Mouse (Mus musculus) embryo, embryonic 9.5 days (tissue): ENCODE measurements around the gene Olfr70.

Experiments
- DNase-seq: peaks from one replicate; pipeline ENCODE4 v3.0.0-alpha.2; 2017; ENCODE audit errors: extremely low spot score

Gene Olfr70

DNA sequence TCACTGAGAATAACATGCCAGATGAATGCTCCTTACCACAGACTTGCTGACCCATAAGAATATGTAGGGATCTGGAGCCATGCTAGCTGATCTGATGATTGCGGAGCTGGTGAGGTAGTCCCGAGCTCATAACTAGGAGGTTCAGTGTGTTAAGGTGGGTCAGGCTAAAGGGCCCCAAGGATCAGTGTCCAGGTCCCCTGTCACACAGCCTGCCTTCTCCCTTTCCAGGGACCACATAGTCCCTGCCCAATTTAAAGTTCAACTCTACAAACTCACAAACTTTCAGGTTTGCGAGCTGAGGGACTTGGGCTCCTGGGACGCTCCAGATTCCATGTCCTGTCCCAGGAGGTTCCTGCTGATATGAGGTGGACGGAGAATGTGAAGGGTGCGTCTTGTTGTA is at the start of gene Olfr70:
Olfr70 (minus strand) TSS at position 101 of the 400 bp plus-strand sequence.
- no peak for DNase-seq

DNA sequence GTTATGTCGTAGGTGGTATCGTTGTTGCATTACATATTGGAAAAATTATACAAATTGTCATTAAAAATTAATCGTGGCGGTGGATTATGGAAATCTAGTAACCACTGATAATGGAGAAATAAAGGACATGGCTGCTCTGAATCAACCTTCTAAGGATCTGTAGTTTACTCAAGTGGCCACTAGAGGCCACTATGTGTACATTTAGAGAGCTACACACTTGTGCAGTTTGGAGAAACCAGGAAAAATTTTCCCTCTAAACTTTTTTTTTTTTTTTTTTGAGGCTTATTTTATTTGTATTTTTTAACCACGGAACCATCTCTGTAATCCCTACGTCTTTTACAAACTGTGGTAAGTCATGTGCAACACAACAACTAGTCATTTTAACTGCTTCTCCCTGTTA is 44.6 kb upstream of the Olfr70 start:
- DNase-seq: no peak

DNA sequence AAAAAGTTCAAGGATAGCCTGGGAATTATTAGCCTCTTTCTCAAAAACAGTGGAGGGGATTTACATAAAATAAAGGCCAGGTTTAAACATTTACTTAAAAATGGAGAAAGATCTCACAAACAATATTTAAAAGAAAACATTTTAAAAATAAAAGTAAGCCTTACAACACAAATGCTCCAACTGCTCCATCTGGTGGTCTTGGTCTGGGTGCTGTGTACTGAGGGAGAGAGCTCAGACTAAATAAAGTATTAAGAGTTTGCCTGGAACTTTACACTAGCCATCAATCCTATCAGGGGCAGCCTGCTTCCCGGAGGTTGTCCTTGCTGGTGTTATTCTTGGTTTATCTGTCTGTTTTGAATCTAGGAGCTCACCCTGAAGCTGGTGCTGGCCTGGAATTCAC is 42.5 kb upstream of the Olfr70 start:
- DNase-seq: no peak

DNA sequence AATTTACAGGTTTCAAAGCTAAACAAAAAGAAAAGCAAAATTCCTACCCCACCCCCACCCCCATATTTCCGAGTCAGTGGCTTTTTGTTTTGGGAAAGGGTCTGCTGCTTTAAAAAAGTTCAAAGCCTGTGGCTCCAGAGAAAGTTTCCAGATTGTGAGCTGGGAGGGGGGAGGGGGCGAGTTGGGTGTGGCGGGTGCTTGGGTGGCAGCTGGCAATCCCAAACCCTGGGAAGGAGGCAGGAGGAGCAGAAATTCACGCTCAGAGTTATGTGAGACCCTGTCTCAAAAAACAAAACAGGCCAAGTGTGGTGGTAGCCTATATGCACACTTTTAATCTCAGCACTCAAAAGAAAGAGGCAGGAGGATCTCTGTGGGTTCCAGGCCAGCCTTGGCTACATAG is 42.0 kb upstream of the Olfr70 start:
- DNase-seq: no peak

DNA sequence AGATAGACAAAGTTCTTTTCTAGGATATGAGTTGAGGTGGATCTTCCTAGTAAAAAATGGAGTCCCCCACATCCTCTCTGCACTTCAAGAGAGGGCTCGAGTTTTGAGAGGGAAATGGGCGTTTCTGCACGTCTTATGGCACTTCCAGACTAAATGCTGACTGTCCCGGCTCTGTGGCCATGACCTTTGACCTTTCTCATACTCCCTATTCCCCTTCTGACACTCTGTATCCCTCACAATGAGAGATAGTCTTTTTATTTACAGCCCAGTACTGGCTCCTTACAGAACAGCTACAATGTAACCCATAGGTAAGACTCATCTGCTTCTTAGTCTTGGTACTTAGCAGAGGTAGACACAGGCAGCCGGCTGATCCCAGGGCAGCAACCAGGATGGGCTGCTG is 40.9 kb upstream of the Olfr70 start:
- no peak for DNase-seq

DNA sequence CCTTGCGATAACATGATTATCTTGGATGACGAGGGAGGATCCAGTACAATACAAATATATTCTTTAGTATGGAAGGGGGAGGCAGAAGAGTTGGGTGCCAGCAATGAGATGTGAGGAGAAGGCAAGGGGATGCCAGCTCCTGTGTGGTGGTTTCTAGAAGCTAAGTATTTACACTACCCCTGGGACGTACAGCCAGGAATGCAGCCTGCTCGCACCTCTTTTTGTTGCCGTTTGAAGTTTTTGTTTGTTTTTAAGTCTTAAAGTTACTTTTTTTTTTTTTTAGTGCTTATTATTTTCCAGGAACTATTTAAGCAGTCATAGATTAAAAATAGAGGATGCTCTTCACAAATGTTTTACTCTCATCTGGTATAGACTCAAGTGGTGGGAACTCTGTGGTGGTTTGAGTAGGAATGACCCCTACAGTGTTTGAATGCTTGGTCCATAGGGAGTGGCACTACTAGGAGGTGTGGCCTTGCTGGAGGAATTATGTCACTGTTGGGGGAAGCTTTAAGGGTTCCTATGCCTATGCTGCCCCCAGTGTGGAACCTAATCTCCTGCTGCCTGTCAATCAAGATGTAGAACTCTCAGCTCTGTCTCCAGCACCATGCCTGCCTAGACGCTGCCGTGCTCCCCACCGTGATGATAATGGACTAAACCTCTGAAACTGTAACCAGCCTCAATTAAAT is 38.5 kb upstream of the Olfr70 start:
- DNase-seq: no peak

DNA sequence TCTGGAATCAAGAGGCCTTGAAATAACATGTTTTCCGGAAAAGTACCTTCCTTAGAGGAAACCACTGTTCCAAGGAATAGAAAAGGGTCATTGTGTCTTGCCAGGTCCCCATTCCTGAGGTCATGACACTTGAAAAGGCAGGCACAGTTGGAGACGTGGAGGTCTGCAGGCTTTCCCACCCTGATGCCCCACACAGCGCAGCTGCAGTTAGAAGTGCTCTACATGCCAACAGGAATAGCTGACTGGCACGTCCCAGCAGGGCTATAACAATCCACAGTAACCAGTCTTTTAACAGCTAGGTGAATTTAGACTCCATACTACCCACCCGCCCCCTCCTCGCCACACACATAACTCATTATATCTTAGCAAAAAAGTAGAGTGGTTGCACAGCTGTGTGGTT is 36.5 kb upstream of the Olfr70 start:
- DNase-seq: no peak

DNA sequence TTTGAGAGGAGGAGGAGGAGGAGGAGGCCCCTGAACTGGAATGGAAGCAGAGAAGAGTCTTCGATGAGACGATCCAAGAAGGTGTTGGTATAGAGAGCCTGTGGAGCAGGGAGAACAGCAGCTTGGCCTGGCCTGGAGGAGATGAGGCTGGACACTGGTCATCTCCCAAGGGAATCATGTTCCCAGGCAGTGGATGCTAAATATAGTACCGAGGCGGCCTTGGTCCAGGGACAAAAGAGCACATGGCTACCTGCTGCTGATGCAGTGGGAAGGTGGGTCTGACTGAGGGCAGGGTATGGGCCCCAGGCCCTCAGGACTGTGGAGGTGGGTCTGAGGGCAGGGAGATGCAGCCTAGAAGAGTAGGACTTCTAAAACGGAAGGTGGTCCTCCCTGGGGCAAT is 32.6 kb upstream of the Olfr70 start:
- DNase-seq: no peak

DNA sequence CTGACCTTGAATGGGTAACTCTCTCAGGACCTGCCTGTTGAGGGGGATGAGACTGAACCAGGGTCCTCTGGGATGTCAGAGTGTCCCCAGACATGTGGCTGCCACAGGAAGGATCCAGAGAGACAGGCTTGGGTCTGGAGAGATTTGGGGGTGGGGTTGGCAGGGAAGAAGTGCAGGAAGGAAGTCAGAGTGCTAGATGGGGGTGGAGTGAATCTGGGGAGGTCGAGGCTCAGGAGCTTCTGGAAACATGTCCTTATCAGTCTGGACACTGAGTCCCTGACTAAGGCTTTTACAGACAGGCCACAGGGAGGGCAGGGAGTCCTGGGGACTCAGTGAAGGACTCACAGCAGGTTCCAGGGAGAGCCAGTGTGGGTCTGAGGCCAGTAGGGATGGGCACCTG is 31.6 kb upstream of the Olfr70 start:
- no peak for DNase-seq

DNA sequence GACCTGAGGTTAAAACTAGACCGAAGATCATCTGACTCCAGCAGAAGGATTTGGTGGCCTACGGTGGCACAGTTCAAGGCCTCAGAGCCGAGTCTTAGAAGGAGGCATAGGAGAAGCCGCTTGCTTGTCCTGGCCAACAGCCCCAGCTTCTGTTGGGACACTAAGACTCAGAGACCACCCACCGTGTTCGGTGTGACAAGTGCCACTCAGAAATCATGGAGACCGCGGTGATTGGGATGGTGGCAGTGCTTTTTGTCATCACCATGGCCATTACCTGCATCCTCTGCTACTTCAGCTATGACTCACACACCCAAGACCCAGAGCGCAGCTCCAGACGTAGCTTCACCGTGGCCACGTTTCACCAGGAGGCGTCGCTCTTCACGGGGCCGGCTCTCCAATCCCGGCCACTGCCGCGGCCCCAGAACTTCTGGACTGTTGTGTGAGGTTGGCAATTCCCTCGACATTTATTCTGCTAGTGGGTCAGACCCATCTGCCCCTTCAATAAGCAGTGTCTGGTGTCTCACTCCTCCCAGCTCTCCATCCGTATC is 30.2 kb upstream of the Olfr70 start:
- no peak for DNase-seq

DNA sequence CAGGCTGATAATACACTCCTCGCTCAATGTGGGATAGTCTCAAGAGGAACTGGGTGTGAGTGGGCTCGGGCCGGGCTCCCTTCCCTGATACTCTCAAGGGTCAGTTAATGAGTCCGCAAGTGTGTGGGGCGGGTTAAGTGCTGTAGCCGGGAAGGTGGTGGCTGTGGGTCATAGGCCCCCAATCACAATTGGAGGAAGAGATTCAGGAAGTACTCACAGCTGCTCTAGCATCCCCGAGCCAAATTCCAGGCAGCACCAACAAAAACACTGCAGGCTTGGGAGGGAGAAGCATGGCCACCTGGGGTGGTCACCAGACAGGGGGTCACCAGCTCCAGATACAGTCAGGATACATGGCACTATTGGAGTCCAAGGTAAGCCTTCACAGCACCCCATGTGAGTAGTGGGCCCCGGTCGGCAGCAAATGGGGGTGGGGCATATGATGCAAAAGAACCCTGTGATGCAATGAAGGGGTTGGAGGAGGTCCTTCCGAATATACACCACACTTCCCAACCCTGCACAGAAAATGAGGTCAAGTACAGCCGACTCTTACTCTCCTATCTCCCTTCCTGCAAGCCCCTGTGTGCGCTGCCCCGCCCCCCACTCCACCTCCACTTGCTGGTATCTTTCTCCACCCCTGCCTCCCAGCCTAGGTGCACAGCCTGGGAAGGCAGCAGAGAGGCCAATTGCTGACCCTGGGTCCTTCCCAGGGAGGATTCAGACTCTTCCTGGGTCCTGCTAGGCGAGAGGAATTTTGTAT is 29.4 kb upstream of the Olfr70 start, which contains the start of gene Spaar:
Spaar (plus strand) TSS at position 241 of the 757 bp plus-strand sequence.
- DNase-seq: no peak

DNA sequence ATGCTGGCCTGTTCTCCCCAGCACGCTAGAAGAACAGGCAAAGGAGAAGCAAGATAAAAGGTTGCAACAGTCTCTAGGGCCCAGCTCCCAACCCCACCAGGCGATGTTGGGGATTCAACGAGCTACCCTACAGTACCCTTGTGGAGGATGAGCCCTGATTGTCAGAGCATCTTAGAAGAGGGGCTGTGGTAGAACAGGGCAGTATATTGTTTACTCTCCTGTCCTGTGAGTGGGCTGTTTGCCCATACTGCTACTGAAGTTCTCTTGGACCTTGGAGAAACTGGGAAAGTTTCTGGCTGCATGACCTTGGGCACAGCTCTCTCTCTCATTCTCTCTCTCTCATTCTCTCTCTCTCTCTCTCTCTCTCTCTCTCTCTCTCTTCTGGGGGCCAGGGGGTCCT is 28.5 kb upstream of the Olfr70 start:
- no peak for DNase-seq

DNA sequence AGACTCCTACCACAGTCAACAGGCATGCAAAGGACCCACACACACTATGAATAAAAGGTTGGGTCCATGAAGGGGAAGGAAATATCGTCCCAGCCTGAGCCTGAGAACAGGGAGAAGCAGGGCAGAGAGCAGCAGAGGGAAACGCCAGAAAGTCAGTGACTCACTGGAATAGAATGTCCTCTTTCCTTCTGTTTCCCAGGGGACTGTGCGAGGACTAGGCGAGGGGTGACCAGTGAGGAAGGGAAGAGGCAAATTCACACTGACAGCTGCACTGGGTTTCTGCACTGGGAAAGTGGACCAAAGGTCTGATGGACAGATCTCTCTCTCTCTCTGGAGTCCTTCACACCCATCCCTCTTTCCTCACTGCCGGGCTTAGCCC is 28.0 kb upstream of the Olfr70 start:
- DNase-seq: no peak

DNA sequence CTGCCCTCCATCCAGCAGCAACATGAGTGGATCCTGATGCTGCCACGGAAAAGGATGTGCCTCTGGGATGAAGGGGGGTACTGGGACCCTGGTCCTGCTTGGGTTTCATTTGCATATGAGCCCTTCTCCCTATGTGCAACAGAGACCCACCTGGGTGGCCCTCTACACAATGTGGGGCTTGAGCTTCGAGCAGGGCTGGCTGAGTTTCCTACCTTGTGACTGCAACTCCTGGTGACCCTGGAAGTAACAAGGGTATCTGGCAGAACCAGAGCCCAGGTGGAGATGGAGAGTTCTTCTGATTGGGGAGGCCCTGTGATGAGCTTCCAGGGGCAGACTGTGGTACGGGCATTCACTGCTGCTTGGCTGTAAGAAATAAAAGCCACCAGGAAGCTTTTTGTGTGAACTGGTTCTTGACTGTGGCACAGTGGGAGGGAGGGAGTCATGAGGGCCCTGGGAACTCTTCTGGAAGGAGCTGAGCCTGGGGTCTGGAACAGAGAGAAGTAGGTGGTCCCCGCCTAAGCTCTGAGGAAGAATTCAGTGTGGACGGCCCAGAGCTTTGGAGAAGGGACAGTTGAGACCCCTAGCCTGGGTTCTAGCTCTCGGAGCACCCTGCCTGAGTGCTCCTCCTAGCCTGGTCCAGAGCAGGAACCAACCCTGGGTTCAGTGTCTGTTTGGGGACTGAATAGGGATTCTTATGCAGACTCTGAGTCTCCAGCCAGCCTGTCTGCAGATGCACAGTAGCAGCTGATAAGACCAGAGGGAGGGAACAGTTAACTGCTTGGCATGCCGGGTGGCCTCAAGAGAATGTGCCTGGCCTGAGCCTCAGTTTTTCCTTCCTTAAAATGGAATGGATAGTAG is 27.3 kb upstream of the Olfr70 start:
- no peak for DNase-seq

DNA sequence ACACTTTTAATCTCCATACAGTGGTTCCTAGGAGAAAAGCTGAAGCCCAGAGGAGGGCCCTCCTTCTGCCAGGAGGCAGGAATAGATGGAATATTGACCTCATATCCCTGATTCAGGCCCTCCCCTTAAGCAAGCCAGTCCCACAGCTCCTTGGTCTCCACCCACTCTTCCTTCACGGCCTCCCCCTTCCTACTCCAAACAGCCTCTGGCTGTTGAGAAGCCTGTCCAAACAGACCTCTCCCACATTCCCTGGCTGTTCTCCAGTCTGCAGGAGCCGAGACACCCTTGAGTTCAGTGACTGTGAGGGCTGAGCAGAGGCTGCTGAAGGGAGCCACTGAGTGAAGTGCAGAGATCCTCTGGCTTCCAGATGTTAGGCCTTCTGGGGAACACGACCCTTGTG is 26.4 kb upstream of the Olfr70 start, which contains the start of gene Hrct1:
Hrct1 (plus strand) TSS at position 194 of the 400 bp plus-strand sequence.
- no peak for DNase-seq

DNA sequence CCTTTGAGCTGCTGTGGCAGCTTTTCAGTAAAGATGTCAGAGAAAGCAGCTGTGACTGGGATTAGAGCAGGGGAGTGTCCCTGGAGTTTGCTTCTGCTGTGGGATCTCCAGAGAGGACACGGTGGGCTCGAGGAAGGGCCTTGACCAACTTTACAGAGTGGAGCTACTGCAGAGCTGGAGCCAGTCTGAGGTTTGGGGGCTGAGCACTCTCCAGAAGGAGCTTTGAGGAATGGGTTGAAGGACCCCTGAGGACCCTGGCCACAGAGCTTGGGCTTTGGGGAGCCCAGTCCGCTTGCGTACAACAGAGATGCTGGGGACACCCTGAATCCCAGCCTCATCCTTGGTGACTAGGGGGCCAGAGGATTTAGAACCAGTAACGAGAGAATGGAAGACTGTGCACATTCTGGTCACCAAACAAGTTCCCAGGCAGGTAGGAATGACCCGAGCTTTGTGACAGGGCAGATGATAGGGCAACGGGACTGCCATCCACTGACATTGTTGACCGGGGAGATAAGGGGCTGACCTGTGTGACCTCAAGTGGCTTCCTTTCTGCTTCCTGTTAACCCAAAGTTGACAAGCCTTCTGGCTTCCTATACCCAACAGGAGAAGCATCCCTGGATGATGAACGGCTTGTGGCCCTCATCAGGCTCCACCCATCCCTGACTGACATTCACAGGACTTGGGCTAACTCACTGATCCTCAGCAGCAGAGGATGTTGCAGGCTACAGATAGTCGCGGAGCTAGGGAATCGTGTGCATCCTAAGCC is 25.8 kb upstream of the Olfr70 start:
- no peak for DNase-seq

DNA sequence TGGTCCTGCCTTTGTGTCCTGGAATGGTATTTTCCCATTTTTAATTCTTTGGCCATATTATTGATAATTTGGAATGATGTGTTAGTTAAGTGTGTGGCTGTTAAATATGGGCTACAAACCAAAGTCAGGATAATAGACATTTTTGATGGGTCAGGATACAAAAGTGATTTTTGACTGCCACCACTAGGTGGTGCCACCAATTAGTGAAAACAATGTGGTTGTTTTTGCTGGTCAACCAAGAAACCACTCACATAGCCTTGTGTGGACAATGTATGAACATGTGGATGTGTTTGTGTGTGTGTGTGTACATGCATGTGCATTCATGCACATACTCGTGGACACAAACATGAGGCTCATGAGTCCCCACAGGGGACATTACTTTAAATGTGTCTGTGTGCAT is 24.2 kb upstream of the Olfr70 start:
- no peak for DNase-seq

DNA sequence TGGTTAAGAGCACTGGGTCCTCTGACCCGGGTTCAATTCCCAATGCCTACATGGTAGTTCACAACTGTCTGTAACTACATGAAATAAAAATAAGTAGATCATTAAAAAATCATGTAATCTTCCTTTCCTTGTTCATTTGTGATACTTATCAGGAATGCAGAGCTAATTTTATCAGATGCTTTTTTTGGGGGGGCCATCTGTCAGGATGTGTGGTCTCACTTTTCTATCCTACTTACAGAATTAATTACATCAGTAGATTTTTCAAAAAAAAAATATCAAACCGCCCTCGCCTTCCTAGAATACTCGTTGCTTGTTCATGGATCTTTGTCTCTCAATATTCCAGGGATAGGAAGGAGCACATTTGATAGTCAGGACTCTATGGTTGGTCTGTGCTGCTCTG is 21.6 kb upstream of the Olfr70 start:
- no peak for DNase-seq

DNA sequence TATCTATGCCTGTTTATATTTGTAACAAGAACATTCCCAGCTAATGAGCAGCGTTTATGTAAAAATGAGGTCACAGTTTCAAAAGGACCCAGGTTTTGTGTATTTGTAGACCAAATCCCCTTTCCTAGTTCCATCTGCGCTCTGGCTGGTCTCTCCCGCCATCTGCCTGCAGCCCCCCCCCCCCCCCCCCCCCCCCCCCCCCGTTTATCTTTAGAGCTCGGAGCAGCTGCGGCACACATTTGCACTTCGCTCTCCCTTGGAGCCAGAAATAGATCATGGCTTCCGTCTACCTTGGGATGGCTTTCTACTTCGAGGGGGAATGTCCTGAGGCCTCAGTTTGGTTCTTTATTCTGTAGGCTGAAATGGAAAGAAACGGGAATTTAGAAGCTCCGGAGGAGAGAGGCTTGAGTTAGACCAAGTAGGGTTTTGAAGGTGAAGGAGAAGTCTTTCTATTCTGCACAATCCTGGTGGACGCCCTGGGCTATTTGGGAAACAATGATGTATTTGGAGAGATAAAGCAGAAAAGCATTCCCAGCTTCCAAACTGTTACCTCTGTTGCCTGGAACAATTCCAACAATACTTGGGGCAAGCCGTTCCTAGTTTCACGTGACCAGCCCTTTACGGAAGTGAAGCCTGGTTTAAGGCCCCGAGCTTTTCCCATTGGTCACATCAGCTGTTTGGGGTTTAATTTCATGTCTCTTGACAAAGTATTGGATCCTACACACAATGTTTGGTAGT is 20.1 kb upstream of the Olfr70 start:
- no peak for DNase-seq

DNA sequence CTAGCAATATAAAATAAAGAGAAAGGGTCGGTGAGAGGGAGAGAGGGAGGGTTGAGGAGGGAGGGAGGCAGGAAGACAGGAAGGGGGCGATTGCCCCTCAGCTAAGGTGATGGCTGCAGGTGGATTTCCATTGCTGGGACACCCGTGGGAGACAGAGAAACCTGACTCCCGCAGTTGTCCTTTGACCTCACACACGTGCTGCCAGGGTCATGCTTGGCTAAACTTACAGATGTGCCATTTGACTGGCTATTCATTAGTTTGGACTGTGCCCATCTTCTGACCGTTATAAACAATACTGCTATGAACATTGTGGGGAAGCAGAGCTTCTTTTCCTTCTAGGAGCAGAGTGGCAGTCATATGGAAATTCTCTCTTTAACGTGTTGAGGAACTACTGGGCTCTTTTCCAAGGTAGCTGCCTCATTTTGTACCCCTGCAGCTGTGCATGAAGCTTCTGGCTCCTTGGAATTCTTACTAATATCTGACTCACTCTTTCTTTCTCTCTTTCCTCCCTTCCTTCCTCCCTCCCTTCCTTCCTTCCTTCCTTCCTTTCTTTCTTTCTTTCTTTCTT is 13.1 kb upstream of the Olfr70 start:
- DNase-seq: no peak
